Mouse (Mus musculus) naive thymus-derived CD4-positive, alpha-beta T cell, adult 5 months (primary cell): ENCODE data around the gene Cdk7. TPM values are rescaled to one million over a fixed set of nuclear protein-coding genes. Genes with fewer than 3 reads are reported as not detected.

Experiments
- polyA plus RNA-seq: library from polyadenylated mRNA; unstranded; fragments of 100-300 nt; shearing (Covaris generic); gene quantifications from one replicate; pipeline ENCODE4 v1.2.1, GENCODE M21; 2017

Cdk7 gene
- 53.1 TPM for polyA plus RNA-seq

DNA sequence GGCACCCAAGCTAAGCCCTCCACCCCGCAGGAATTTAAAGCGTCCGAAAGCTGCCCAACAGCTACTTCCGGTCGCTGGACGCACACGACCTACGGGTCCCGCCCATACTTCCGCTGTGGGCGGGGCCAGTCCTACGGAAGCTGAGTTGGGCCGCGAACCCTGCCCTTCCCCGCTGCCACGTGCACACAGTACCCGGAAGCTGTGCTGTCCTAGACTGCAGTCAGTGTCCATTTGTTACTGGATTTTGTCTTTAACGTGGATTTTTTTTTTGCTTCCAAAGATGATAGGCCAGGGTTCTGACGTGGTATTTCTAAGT lies at the start of gene Cdk7:
Gene Cdk7, minus strand, starts transcription at position 79 of the 316 bp plus-strand sequence.

GRCm38 (mm10) chr13:100775252-100776055 lies 44.7 kb upstream of the Cdk7 start, which contains the start of gene Cenph:
Gene Cenph, minus strand, starts transcription at chr13:100775899.

DNA sequence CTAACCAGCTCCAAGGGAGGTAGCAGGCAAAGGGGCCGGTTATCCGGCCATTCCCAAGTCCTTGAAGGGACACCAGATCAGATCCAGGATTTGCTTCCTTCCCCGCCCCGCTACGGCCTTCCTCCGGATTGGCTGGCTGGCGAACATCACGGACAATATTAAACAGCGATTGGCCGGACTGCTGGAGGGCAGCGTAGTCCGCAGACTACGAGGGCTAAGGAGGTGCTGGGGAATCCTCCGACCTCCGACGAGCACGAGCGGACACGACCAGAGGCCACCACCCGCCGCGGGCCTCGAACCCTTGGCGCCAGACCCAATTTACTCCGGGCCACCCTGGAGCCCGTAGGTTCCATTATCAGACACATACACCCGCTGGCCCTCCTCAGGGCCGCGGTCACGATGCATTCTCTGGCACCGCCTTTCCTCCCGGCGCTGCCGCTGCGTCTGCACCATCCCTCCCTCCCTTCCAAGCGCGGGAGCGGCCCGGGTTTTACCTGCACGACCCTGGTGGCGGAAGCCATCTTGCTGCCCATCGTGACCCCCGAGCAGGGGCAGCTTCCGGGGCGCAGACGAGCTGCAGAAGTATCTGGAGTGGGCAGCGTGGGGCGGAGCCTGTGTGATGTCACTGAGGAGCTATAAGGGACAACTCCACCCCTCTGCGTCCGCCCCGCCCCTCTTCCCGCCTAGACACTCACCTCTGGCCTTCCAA lies 13.5 kb upstream of the Cdk7 start, which contains the start of gene Mrps36:
Gene Mrps36, minus strand, starts transcription at position 624 of the 709 bp plus-strand sequence.

DNA sequence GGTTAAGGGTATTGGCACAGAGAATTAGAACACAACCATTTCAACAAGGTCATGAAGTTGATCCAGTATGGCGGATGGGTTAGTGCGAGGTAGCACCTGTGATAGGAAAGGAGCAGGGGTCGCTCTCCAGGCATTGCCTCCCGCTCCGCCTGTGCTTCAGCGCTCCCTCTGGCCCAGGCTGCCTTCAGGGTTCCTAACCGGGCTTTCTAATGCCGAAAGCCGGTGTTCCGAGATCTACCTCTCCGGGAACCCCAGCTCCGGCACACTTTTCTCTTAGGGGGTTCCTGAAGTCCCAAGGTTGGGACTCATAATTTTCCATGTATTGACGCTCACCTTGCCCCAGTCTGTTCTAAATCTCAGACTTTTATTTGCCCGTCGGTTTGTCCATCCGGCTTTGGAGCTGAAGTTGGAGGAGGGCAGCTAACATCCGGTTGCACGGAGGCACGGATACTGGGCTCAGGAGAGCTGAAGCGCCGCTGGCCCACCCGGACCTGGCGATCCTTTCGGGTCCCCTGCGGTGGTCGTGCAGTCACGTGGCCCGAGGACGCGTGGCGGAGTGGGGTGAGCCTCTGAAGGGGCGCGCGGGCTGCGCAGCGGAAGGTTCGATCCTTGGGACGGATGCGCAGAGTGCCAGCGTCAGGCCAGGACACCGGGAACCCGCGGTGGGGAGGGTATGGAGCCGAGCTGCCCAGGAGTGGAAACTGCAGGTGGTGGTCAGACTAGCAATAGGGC lies 61.3 kb downstream of the Cdk7 start, which contains the start of gene Ccdc125:
Gene Ccdc125, plus strand, starts transcription at position 427 of the 732 bp plus-strand sequence.

Other genes starting within 250 kb of the Cdk7 start
- 36.7 TPM for gene Gtf2h2, start 238.4 kb downstream of the Cdk7 start, polyA plus RNA-seq
- not detected for gene Ocln, start 178.2 kb downstream of the Cdk7 start, polyA plus RNA-seq
- gene Marveld2, start 114.0 kb downstream of the Cdk7 start, polyA plus RNA-seq = 5.4 TPM
- gene Ak6, start 80.0 kb downstream of the Cdk7 start, polyA plus RNA-seq = 130 TPM
- 20.9 TPM for gene Rad17, start 79.9 kb downstream of the Cdk7 start, polyA plus RNA-seq
- 3.1 TPM for gene Taf9, start 79.4 kb downstream of the Cdk7 start, polyA plus RNA-seq
- gene Ccdc125, start 61.2 kb downstream of the Cdk7 start, polyA plus RNA-seq = 17.5 TPM
- 55.7 TPM for gene Mrps36, start 13.7 kb upstream of the Cdk7 start, polyA plus RNA-seq
- gene Cenph, start 45.0 kb upstream of the Cdk7 start, polyA plus RNA-seq = 0.56 TPM
- 0.70 TPM for gene Ccnb1, start 55.6 kb upstream of the Cdk7 start, polyA plus RNA-seq
- 66.3 TPM for gene Slc30a5, start 102.5 kb upstream of the Cdk7 start, polyA plus RNA-seq